Mouse (Mus musculus): ENCODE data around the gene Hinfp. TPM values are rescaled to one million over a fixed set of nuclear protein-coding genes. Genes with fewer than 3 reads are reported as not detected.
"Not testable (repeated sequence)": the region's sequence is repeated elsewhere in the genome, so short reads cannot be mapped to it uniquely, and the experiment has no call there.

Gene Hinfp
- polyA plus RNA-seq, 1 experiment from 2014 or later, result 26.5 TPM

DNA sequence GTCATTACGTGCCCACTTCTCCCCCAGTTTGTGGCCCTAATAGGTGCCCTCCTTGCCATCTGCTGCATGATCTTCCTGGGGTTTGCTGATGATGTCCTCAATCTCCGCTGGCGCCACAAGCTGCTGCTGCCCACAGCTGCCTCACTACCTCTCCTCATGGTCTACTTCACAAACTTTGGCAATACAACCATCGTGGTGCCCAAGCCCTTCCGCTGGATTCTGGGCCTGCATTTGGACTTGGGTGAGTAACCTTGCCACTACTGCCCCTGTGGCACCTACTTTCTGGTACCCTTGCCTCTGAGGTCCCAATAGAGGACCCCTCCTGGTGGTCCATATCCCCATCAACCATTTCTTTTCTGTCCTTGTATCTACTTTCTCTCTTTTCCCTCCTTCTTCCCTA, 22.5 kb upstream of the Hinfp start:
- H3K36me3 ChIP-seq, result peaks cover 36% of the 10 kb centered on the region
- peak overlapping the region; percentile 73 for H3K4me3 ChIP-seq
- peak overlapping the region; percentile 91; the same call in 1 of the 2 replicates for H3K9ac ChIP-seq
- no peak for ATAC-seq (ENCODE audit: insufficient number of reproducible peaks, insufficient read depth, low FRiP score, low TSS enrichment)
- H3K27me3 ChIP-seq, result no peaks in the 10 kb centered on the region
- peaks cover 12% of the 10 kb centered on the region for H3K4me1 ChIP-seq
- WGBS, result 88% methylated on average over 5 of the region's 5 CpGs
- H3K4me2 ChIP-seq (replicated peaks), result peak overlapping the region; percentile 62
- H3K27ac ChIP-seq, result 0 out of 2 replicates have a peak overlapping the region, but pooled peaks have one; percentile 90
- H3K9me3 ChIP-seq, result no peaks in the 10 kb centered on the region

GRCm38 (mm10) chr9:44327064-44327711, 21.7 kb upstream of the Hinfp start:
- H3K27me3 ChIP-seq, result no peaks in the 10 kb centered on the region
- peaks cover 12% of the 10 kb centered on the region for H3K4me1 ChIP-seq
- no peaks in the 10 kb centered on the region for H3K9me3 ChIP-seq
- ATAC-seq (ENCODE audit: insufficient number of reproducible peaks, insufficient read depth, low FRiP score, low TSS enrichment), result peak; percentile 74
- peak overlapping the region; percentile 91 for H3K9ac ChIP-seq
- H3K36me3 ChIP-seq, result peaks cover 30% of the 10 kb centered on the region
- H3K4me2 ChIP-seq (replicated peaks), result peak overlapping the region; percentile 62
- under 1% methylated on average over 22 of the region's 22 CpGs for WGBS
- peak overlapping the region; percentile 73 for H3K4me3 ChIP-seq
- peak overlapping the region; percentile 90 for H3K27ac ChIP-seq

DNA sequence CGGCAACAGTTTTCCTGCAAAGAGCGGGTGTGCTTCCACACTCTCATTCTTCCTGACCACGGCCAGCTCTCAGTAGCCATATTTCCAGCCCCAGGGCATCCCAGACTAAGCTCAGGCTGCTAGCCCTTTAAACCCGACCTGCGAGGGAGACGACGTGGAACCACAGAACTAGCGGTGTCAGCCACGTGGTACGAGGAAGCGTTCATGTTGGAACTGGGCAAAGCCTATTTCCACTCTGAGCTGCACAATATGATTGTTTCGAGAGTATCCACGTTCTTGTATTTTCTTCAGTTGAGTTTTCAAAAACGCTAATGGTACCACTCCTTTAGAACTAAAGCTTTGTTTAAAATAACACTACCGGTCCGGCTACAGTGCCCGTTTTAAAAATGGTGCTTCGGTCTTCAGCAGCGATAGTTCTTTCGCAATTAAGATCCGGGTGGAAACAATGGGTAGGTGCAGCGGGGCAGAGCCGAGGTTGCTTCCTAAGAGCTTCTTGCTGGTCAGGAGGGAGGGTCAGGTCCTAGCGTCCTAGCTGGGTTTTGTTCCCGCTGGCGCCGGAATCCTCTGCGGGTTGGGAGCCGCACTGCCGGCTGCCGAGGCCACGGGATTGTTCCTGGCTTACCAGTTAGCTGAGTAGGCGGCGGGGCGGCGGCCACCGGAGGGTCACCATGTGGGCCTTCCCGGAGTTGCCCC, 21.0 kb upstream of the Hinfp start:
- Histone ChIP-seq H3K4me2 (replicated peaks) (peak overlapping the region; percentile 62), H3K27me3 (no peaks in the 10 kb centered on the region), H3K4me1 (peaks cover 12% of the 10 kb centered on the region), H3K9me3 (no peaks in the 10 kb centered on the region), H3K4me3 (peak overlapping the region; percentile 73), H3K36me3 (peaks cover 24% of the 10 kb centered on the region), H3K27ac (peak overlapping the region; percentile 90), H3K9ac (peak overlapping the region; percentile 91)
- under 1% methylated on average over 38 of the region's 38 CpGs for WGBS
- peak; percentile 80; the same call in 1 of the 2 replicates for ATAC-seq (ENCODE audit: insufficient number of reproducible peaks, insufficient read depth, low FRiP score, low TSS enrichment)

GRCm38 (mm10) chr9:44325768-44326370, 20.4 kb upstream of the Hinfp start, which contains the start of gene Dpagt1:
Gene Dpagt1, plus strand, starts transcription at chr9:44326019.
- ATAC-seq (ENCODE audit: insufficient number of reproducible peaks, insufficient read depth, low FRiP score, low TSS enrichment), result 0 out of 2 replicates have a peak, but pooled peaks have one; percentile 37
- WGBS, result 5% methylated on average over 12 of the region's 12 CpGs
- Histone ChIP-seq H3K4me3 (peak within 1 kb of the TSS; percentile 73), H3K36me3 (peaks cover 19% of the 10 kb centered on the region), H3K4me1 (peaks cover 13% of the 10 kb centered on the region), H3K4me2 (replicated peaks) (peak within 1 kb of the TSS; percentile 62), H3K27ac (peak within 1 kb of the TSS; percentile 90), H3K9me3 (no peaks in the 10 kb centered on the region), H3K9ac (peak within 1 kb of the TSS; percentile 91), H3K27me3 (no peaks in the 10 kb centered on the region)

- not testable (repeated sequence) for H3K9me3 ChIP-seq
- H3K27ac ChIP-seq, result peak overlapping the region; percentile 90; the same call in 1 of the 2 replicates
Observed at GRCm38 (mm10) chr9:44325032-44325767, 19.7 kb upstream of the Hinfp start.

DNA sequence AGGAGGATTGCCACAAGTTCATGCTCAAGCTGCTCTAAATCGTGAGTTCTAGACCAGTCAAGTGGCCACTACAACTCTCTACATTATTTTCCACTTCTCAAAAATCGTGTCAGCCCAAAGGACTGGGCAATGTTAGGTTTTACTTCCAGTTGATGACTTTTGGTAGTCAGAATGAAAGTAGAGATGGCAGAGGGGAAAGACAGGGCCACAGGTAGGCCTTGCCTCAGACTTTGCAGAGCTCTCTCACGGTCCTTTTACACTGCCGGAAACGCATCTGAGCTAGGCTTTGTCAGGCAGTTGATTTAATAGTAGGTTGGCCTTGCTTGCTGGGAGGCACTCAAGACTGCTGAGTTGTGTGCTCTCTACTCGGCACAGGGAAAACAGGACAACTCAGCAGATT, 18.7 kb upstream of the Hinfp start:
- H3K36me3 ChIP-seq, result 0 out of 2 replicates have a peak, but pooled peaks cover 4% of the 10 kb centered on the region
- no peaks in the 10 kb centered on the region for H3K27me3 ChIP-seq
- H3K9ac ChIP-seq, result no peak overlapping the region
- no peaks in the 10 kb centered on the region for H3K9me3 ChIP-seq
- H3K4me3 ChIP-seq, result no peak overlapping the region
- H3K4me2 ChIP-seq (replicated peaks), result no peak overlapping the region
- H3K4me1 ChIP-seq, result peaks cover 20% of the 10 kb centered on the region
- no peak overlapping the region for H3K27ac ChIP-seq
- no peak for ATAC-seq (ENCODE audit: insufficient number of reproducible peaks, insufficient read depth, low FRiP score, low TSS enrichment)
- WGBS, result 81% methylated on average over 6 of the region's 6 CpGs

More at GRCm38 (mm10) chr9:44325032-44325767, 19.7 kb upstream of the Hinfp start:
- WGBS, result 71% methylated on average over 7 of the region's 8 CpGs
- peak overlapping the region; percentile 62 for H3K4me2 ChIP-seq (replicated peaks)
- not testable (repeated sequence) for H3K27me3 ChIP-seq; H3K9ac ChIP-seq; ATAC-seq (ENCODE audit: insufficient number of reproducible peaks, insufficient read depth, low FRiP score, low TSS enrichment)
- peaks cover 13% of the 10 kb centered on the region for H3K36me3 ChIP-seq
- H3K4me1 ChIP-seq, result peaks cover 16% of the 10 kb centered on the region
- H3K4me3 ChIP-seq, result peak overlapping the region; percentile 73; the same call in 1 of the 2 replicates

GRCm38 (mm10) chr9:44323656-44324055, 18.2 kb upstream of the Hinfp start:
- WGBS, result 92% methylated on average over 4 of the region's 4 CpGs
- not testable (repeated sequence) for H3K9ac ChIP-seq; H3K27me3 ChIP-seq; H3K27ac ChIP-seq; H3K9me3 ChIP-seq; H3K36me3 ChIP-seq; ATAC-seq (ENCODE audit: insufficient number of reproducible peaks, insufficient read depth, low FRiP score, low TSS enrichment); H3K4me3 ChIP-seq; H3K4me2 ChIP-seq (replicated peaks)
- peaks cover 24% of the 10 kb centered on the region for H3K4me1 ChIP-seq

DNA sequence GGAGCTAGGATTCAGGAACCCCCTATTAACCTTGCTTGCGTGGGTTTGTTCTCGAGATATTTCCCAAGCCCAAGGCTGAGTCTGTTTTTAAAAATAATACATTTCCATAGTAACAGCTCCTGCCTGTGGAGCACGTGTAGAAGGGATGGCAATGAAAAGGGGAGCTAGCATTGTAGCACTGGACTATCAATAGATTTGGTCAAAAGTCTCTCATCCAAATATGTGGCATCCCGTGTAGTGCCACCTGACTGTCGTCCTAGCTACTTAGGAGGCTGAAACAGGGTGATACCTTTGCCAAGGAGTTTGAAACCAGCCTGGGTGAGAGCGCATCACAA, 15.3 kb upstream of the Hinfp start:
- peak overlapping the region; percentile 91 for H3K4me3 ChIP-seq
- ATAC-seq (ENCODE audit: insufficient number of reproducible peaks, insufficient read depth, low FRiP score, low TSS enrichment), result peak; percentile 4; the same call in 1 of the 2 replicates
- H3K27ac ChIP-seq, result 0 out of 2 replicates have a peak overlapping the region, but pooled peaks have one; percentile 58
- no peaks in the 10 kb centered on the region for H3K9me3 ChIP-seq
- H3K27me3 ChIP-seq, result no peaks in the 10 kb centered on the region
- H3K36me3 ChIP-seq, result peaks cover 16% of the 10 kb centered on the region
- peak overlapping the region; percentile 92 for H3K4me2 ChIP-seq (replicated peaks)
- 20% methylated on average over 6 of the region's 6 CpGs for WGBS
- peaks cover 21% of the 10 kb centered on the region for H3K4me1 ChIP-seq
- H3K9ac ChIP-seq, result peak overlapping the region; percentile 89; the same call in 1 of the 2 replicates

GRCm38 (mm10) chr9:44319887-44320798, 14.7 kb upstream of the Hinfp start, which contains the start of gene C2cd2l:
Gene C2cd2l, minus strand, starts transcription at chr9:44320285.
- Histone ChIP-seq H3K4me1 (peaks cover 19% of the 10 kb centered on the region), H3K4me2 (replicated peaks) (peak within 1 kb of the TSS; percentile 92), H3K27ac (peak within 1 kb of the TSS; percentile 58; the same call in 1 of the 2 replicates), H3K27me3 (no peaks in the 10 kb centered on the region), H3K9me3 (no peaks in the 10 kb centered on the region), H3K9ac (peak within 1 kb of the TSS; percentile 89), H3K36me3 (peaks cover 22% of the 10 kb centered on the region), H3K4me3 (peak within 1 kb of the TSS; percentile 91)
- ATAC-seq (ENCODE audit: insufficient number of reproducible peaks, insufficient read depth, low FRiP score, low TSS enrichment), result peak; percentile 98
- WGBS, result under 1% methylated on average over 67 of the region's 67 CpGs

GRCm38 (mm10) chr9:44319105-44319886, 13.8 kb upstream of the Hinfp start:
- Histone ChIP-seq H3K9me3 (no peaks in the 10 kb centered on the region), H3K9ac (peak overlapping the region; percentile 89), H3K27me3 (no peaks in the 10 kb centered on the region), H3K4me2 (replicated peaks) (peak overlapping the region; percentile 92), H3K36me3 (peaks cover 30% of the 10 kb centered on the region), H3K27ac (peak overlapping the region; percentile 57; the same call in 1 of the 2 replicates), H3K4me1 (peaks cover 19% of the 10 kb centered on the region), H3K4me3 (peak overlapping the region; percentile 91)
- WGBS, result 2% methylated on average over 37 of the region's 37 CpGs
- ATAC-seq (ENCODE audit: insufficient number of reproducible peaks, insufficient read depth, low FRiP score, low TSS enrichment), result no peak
